Mouse (Mus musculus): Measurements from ENCODE around the gene Zmynd15.

The Zmynd15 gene

DNA sequence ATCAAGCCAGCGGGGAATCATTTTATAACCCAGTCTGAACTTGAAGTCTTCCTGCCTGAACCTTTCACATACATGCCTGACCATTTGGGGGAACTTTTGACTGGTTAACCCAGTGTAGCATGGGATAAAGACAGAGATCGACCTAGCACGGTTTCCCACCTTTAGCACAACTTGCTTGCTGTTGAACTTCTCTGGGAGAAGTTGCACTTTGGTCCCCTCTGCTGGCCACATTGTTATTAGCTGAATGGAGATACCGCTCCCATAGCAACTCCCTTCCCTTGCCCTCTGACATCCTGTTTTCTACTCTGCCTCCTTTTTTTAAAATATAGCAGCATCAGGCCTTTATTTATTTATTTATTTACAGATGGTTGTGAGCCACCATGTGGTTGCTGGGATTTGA lies 47.2 kb downstream of the Zmynd15 start:
- peak; percentile 44 to 66 for DNase-seq (ENCODE audit: low spot score in 2 of 2)

DNA sequence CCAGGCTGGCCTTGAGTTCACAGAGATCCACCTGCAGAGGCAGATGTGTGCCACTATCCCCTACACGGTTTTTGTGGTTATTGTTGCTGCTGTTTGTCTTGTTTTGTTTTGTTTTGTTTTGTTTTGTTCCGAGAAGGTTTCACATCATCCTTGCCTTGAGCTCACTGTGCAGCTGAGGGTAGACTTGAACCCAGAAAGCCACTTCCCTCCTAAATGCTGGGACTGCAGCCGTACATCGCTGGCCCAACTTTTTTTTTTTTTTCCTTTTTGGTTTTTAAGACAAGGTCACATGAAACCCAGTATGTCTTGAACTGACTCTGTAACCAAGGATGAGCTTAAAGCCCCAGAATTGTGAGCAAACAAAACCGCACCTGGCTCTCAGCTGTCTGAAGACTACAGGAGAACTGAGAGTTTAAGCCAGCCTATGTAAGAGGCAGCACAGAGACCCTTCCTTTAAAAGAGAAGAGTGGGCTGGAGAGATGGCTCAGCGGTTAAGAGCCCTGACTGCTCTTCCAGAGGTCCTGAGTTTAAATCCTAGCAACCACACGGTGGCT lies 47.8 kb downstream of the Zmynd15 start:
- DNase-seq (ENCODE audit: low spot score in 2 of 2), result no peak

DNA sequence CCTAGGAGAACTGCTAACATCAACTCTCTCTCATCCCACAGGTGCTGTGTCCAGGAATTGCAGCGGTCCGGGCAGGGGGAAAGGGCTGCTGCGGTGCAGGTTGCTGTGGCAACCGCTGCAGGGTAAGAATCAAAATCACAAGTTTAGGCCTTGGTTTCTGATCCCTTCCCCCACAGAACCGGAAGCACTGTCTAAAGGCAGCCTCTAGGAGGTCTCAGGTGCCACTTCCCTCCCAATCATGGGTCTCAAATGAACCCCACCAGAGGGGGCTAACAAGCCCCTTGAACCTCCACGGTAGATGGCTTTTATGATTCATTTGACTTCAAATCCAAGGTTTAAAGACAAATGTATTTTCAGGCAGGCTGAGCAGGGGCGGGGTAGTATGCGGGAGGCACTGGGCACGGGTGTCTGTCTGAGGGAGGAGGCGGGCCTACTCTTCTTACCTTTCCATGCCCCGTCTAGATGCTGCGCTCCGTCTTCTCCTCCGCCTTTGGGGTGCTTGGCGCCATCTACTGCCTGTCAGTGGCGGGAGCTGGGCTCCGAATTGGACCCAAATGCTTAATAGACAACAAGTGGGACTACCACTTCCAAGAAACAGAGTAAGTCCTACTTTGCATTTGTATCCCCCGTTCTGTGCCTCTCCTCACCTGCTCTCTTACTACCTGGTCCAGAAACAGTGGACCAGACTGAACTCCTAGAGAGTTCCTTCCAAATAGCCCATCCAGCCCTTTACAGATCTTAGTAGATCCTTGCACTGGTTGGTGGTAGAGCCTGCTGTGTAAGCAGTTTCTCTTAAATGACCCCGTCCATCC lies 50.7 kb downstream of the Zmynd15 start:
- peak; percentile 33 to 58 for DNase-seq (ENCODE audit: low spot score in 2 of 2)

DNA sequence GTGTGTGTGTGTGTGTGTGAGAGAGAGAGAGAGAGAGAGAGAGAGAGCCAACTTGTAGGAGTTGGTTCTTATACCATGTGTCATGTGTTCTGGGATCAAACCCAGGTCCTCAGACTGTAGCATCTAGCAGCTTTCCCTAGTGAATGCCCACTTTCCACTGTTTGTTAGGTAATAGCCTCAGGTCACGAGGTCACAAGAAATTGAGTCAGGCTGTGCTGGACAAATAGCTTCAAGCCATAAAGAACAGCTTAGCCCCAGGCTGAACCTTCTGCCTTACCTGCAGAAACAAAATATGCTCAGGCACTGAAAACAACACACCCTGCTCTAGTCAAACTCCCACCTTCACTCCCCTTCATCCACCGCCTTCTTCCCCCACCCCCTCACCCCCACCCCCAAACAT lies 52.0 kb downstream of the Zmynd15 start:
- DNase-seq (ENCODE audit: low spot score in 2 of 2), result no peak

DNA sequence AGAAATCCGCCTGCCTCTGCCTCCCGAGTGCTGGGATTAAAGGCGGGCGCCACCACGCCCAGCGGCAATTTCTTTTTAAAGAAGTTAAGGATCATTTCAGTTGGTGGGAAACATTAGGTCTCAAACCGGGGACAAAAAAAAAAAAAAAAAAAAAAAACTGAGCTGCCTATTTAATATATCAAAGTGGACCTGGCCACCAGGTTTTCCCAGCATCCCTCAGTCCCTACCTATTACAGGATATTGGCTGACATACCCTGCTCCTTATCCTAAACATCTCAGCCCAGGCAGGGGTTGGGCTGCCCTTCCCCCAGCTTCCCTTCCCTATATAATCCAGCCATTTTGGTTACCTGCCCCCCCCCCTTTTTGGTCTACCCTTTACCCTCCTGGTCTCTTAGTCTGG lies 52.6 kb downstream of the Zmynd15 start:
- DNase-seq (ENCODE audit: low spot score in 2 of 2), result no peak

DNA sequence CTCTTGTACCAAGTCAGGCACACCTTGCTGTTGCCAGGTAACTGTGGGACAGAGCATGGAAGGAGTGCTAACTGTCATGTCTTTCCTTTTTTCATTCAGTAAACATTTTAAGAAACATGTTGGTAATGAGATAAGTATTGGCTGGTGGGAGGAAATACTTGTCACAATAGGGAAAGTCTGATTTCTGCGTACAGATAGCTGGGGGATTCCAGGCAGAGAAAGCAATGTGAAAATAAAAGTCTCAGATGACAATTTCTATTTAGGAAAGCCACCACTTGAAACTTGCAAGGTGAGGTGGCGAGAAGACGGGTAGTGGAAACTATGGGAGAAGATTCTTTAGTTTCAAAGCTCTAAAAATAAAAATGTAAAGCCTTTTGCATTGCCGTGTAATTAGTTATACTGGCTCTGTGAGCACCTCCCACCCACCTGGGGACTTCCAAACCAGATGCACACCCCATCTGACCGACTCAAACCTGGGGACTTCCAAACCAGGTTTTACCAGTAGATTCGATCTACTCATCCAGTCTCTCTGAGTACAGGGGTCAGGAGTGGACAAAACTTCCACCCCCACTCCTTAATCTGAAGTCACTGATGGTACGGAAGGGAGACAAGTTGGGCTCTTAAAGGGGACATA lies 53.6 kb downstream of the Zmynd15 start:
- no peak for DNase-seq (ENCODE audit: low spot score in 2 of 2)

DNA sequence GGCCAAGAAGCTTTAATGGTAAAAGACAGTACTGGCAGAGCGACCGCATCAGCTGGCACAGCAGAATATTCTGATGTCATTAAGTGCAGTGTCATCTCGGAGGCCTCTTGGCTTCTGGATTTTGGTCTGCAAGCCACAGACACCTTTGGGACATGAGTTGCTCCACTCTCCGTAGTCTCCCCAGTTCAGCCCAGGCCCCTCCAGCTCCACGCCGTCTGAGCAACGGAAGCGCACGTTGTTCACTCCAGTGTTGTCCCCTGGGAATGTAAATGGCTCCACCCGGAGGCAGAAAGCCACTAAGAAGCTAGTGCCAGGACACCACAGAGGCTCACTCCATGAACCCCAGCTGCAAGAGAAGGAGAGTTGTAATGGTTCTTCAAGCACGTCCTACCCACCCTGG lies 54.3 kb downstream of the Zmynd15 start:
- DNase-seq (ENCODE audit: low spot score in 2 of 2), result no peak

DNA sequence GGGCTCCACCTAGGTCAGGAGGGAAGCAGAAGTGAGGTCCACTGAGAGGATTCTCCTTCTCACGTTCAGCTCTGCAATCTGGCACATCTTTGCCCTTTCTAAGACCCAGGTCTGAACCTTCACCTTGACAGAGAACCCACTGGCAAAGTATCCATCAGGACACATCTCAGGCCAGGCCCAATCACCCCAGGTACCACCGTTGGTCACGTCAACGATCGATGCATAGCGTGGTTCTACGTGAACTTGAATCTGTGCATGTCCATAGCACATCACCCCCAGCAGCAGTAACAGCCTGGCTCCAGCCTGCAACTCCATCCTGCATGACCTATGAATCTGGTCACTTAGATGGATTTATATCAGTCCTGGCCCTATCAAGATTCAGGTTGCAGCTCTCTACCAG lies 55.1 kb downstream of the Zmynd15 start, which contains the start of gene Vmo1:
Vmo1 (minus strand) TSS at position 329 of the 400 bp plus-strand sequence.
- no peak for DNase-seq (ENCODE audit: low spot score in 2 of 2)
